Mouse (Mus musculus) midbrain, postnatal 0 days (tissue): Measurements from ENCODE around the gene Rbms1. TPM values are rescaled to one million over a fixed set of nuclear protein-coding genes. Genes with fewer than 3 reads are reported as not detected.

Source experiments
- ATAC-seq: fragments of 200-750 bp; cut with Nextera tagmentation; 2 replicates; pipeline ENCODE4 v1.8.0; 2017; ENCODE audit warnings: moderate number of reproducible peaks, mild to moderate bottlenecking, moderate TSS enrichment, moderate library complexity; ENCODE audit not compliant: low FRiP score
- DNase-seq: peaks from one replicate; pipeline ENCODE4 v3.0.0-alpha.2; 2015; ENCODE audit warnings: low spot score
- H3K27ac ChIP-seq: fragments of 300-500 bp; sonication (generic); 2 replicates; pipeline ENCODE4 v1.5.1; 2014; ENCODE audit warnings: low read depth, mild to moderate bottlenecking, low read length, mixed read lengths
- H3K27me3 ChIP-seq: fragments of 300-500 bp; sonication (generic); 2 replicates; pipeline ENCODE4 v1.6.1; 2014; ENCODE audit warnings: low read length, control low read depth, mixed read lengths; ENCODE audit not compliant: insufficient read depth
- H3K36me3 ChIP-seq: fragments of 300-500 bp; sonication (generic); 2 replicates; pipeline ENCODE4 v1.6.1; 2014; ENCODE audit warnings: low read length, control low read depth, mixed read lengths; ENCODE audit not compliant: insufficient read depth
- H3K4me1 ChIP-seq: fragments of 300-500 bp; sonication (generic); 2 replicates; pipeline ENCODE4 v1.6.1; 2014; ENCODE audit warnings: mild to moderate bottlenecking, control low read depth, antibody characterized with exemption, low read length, mixed read lengths; ENCODE audit not compliant: insufficient read depth
- H3K4me2 ChIP-seq: fragments of 300-500 bp; sonication (generic); 2 replicates; pipeline ENCODE4 v1.6.1; 2014; ENCODE audit warnings: low read depth, mild to moderate bottlenecking, low read length, mixed read lengths; ENCODE audit not compliant: poor library complexity, severe bottlenecking
- H3K4me3 ChIP-seq: fragments of 300-500 bp; sonication (generic); 2 replicates; pipeline ENCODE4 v1.5.1; 2014; ENCODE audit warnings: low read depth, mild to moderate bottlenecking, low read length, moderate library complexity
- H3K9ac ChIP-seq: fragments of 300-500 bp; sonication (generic); replicated peaks from 2 replicates; pipeline ENCODE4 v1.6.1; 2014; ENCODE audit warnings: mild to moderate bottlenecking, low read length, moderate library complexity, mixed read lengths; ENCODE audit not compliant: poor library complexity, severe bottlenecking
- H3K9me3 ChIP-seq: fragments of 300-500 bp; sonication (generic); 2 replicates; pipeline ENCODE4 v1.6.1; 2016; ENCODE audit warnings: low read length, control low read depth
- CTCF ChIP-seq: IDR thresholded peaks from 2 replicates; pipeline ENCODE4 v1.5.1; 2016; ENCODE audit warnings: antibody characterized with exemption, mild to moderate bottlenecking
- WGBS: fragments of 180-500 bp; shearing (Covaris S2); extraction: QIAGEN DNeasy Blood & Tissue Kit; methylation state at CpG from one replicate; pipeline ENCODE4 v1.1.7; 2014; 5-methylcytosine and 5-hydroxymethylcytosine counted together
- polyA plus RNA-seq: library from polyadenylated mRNA; unstranded; fragments of >200 nt; fragmentation: Nextera tagmentation; extraction: Ambion mirVana; gene quantifications from 2 replicates; pipeline ENCODE4 v1.2.1, GENCODE M21; 2015
- total RNA-seq: library from RNA; depleted of rRNA; stranded (reverse); fragments of >200 nt; gene quantifications from 2 replicates; pipeline ENCODE4 v1.2.3, GENCODE M21; 2014

The Rbms1 gene
- total and polyA plus RNA-seq, 2 experiments from 2014 or later = 36.2 to 40.4 TPM

GRCm38 (mm10) chr2:60809441-60809921 lies 153.5 kb downstream of the Rbms1 start:
- ATAC-seq (no peak), DNase-seq (no peak)
- no peaks in the 10 kb centered on the region for H3K4me1 ChIP-seq
- no peaks in the 10 kb centered on the region for H3K9me3 ChIP-seq
- H3K4me3 ChIP-seq = no peak overlapping the region
- no peak overlapping the region for H3K4me2 ChIP-seq
- no peak overlapping the region for H3K9ac ChIP-seq
- no peak for TF ChIP-seq CTCF
- no peak overlapping the region for H3K27ac ChIP-seq
- H3K36me3 ChIP-seq = no peaks in the 10 kb centered on the region
- WGBS = 78% methylated on average over 7 of the region's 7 CpGs
- H3K27me3 ChIP-seq = no peaks in the 10 kb centered on the region

GRCm38 (mm10) chr2:60808822-60809221 lies 154.2 kb downstream of the Rbms1 start:
- WGBS = 93% methylated on average over 6 of the region's 6 CpGs
- DNase-seq (no peak), ATAC-seq (no peak)
- Histone ChIP-seq H3K27me3 (no peaks in the 10 kb centered on the region), H3K27ac (no peak overlapping the region), H3K36me3 (no peaks in the 10 kb centered on the region), H3K4me2 (no peak overlapping the region), H3K4me3 (no peak overlapping the region), H3K9me3 (no peaks in the 10 kb centered on the region), H3K4me1 (no peaks in the 10 kb centered on the region), H3K9ac (no peak overlapping the region)
- no peak for TF ChIP-seq CTCF

- TF ChIP-seq CTCF = no peak
- ATAC-seq (no peak), DNase-seq (no peak)
- H3K4me2 ChIP-seq = no peak overlapping the region
- no peaks in the 10 kb centered on the region for H3K27me3 ChIP-seq
- H3K36me3 ChIP-seq = no peaks in the 10 kb centered on the region
- no peak overlapping the region for H3K27ac ChIP-seq
- 82% methylated on average over 11 of the region's 11 CpGs for WGBS
- no peak overlapping the region for H3K4me3 ChIP-seq
- H3K9ac ChIP-seq = no peak overlapping the region
- no peaks in the 10 kb centered on the region for H3K4me1 ChIP-seq
- no peaks in the 10 kb centered on the region for H3K9me3 ChIP-seq
Measured at GRCm38 (mm10) chr2:60807341-60808195, 155.4 kb downstream of the Rbms1 start.

- WGBS = 78% methylated on average over 7 of the region's 7 CpGs
Measured at GRCm38 (mm10) chr2:60804763-60805162, 158.2 kb downstream of the Rbms1 start.

GRCm38 (mm10) chr2:60803377-60803776 lies 159.6 kb downstream of the Rbms1 start:
- H3K27me3 ChIP-seq = 0 out of 2 replicates have a peak, but pooled peaks cover 3% of the 10 kb centered on the region

More at GRCm38 (mm10) chr2:60804763-60805162, 158.2 kb downstream of the Rbms1 start:
- no peaks in the 10 kb centered on the region for H3K36me3 ChIP-seq
- no peak overlapping the region for H3K9ac ChIP-seq
- TF ChIP-seq CTCF = no peak
- H3K27ac ChIP-seq = no peak overlapping the region
- H3K9me3 ChIP-seq = no peaks in the 10 kb centered on the region
- no peak overlapping the region for H3K4me3 ChIP-seq
- ATAC-seq (no peak), DNase-seq (no peak)
- H3K27me3 ChIP-seq = 0 out of 2 replicates have a peak, but pooled peaks cover under 1% of the 10 kb centered on the region
- H3K4me1 ChIP-seq = no peaks in the 10 kb centered on the region; the same call in 1 of the 2 replicates
- H3K4me2 ChIP-seq = no peak overlapping the region

GRCm38 (mm10) chr2:60802828-60803227 lies 160.2 kb downstream of the Rbms1 start:
- H3K27ac ChIP-seq = no peak overlapping the region
- no peak overlapping the region for H3K9ac ChIP-seq
- H3K4me1 ChIP-seq = no peaks in the 10 kb centered on the region; the same call in 1 of the 2 replicates
- no peaks in the 10 kb centered on the region for H3K9me3 ChIP-seq
- DNase-seq = no peak
- no peak overlapping the region for H3K4me2 ChIP-seq
- 64% methylated on average over 8 of the region's 8 CpGs for WGBS
- H3K4me3 ChIP-seq = no peak overlapping the region
- TF ChIP-seq CTCF = no peak
- ATAC-seq = no peak
- H3K27me3 ChIP-seq = 0 out of 2 replicates have a peak, but pooled peaks cover 3% of the 10 kb centered on the region
- H3K36me3 ChIP-seq = no peaks in the 10 kb centered on the region

More at GRCm38 (mm10) chr2:60803377-60803776, 159.6 kb downstream of the Rbms1 start:
- DNase-seq (no peak), ATAC-seq (no peak)
- TF ChIP-seq CTCF = no peak
- Histone ChIP-seq H3K9me3 (no peaks in the 10 kb centered on the region), H3K36me3 (no peaks in the 10 kb centered on the region), H3K4me1 (no peaks in the 10 kb centered on the region; the same call in 1 of the 2 replicates), H3K4me3 (no peak overlapping the region), H3K27ac (no peak overlapping the region), H3K9ac (no peak overlapping the region), H3K4me2 (no peak overlapping the region)
- WGBS = 96% methylated on average over 6 of the region's 6 CpGs
